Mouse (Mus musculus) erythroid progenitor cell, adult 5-6 weeks (primary cell): ENCODE data around the gene Hus1b. TPM values are rescaled to one million over a fixed set of nuclear protein-coding genes. Genes with fewer than 3 reads are reported as not detected.
A peak's percentile ranks its signal among the peaks of the same experiment; 100 is the strongest.

ENCODE experiments used
- ATAC-seq: replicated peaks from 2 replicates; pipeline ENCODE4 v1.8.0; 2016; ENCODE audit warnings: moderate number of reproducible peaks, mild to moderate bottlenecking, moderate TSS enrichment, inconsistent platforms; ENCODE audit not compliant: poor library complexity, low FRiP score, severe bottlenecking
- total RNA-seq, 2 experiments: library from RNA; stranded (forward) in 1 of 2; stranded (reverse) in 1 of 2; fragments of 150-400 nt in 1 of 2; fragments of 186-747, 209-891 nt in 1 of 2; gene quantifications; 2 replicates each; pipeline versions ENCODE4 v1.2.3 to v1.2.4; 2015 to 2017; ENCODE audit warnings: low replicate concordance in 2 of 2

Gene Hus1b
- total RNA-seq (2015; ENCODE audit: low replicate concordance) (3.2 and 5.0 TPM in 2 replicates), total RNA-seq (2017; ENCODE audit: low replicate concordance) (2.8 TPM in 1 of 2 replicates, not detected in the other)

DNA sequence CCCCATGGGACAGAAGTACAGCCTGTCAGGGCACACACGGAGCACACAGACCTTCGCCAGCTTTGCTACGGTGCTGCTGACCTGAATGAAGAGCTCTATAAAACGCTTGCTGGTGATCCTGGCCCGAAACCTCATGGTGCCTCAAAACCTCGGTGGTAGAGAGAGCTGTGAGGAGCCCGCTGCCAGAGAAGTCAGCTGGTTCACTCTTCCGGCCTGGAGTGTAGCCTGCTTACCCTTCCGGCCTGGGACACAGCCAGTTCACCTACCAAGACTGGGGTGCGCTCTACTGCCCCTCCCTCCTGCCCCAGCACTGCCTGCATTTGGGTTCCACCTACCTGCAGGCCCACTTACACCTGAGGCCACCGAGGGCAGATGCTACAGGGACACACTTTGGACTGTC is at the start of gene Hus1b:
Hus1b (minus strand) TSS at position 220 of the 400 bp plus-strand sequence.
- ATAC-seq: no peak

DNA sequence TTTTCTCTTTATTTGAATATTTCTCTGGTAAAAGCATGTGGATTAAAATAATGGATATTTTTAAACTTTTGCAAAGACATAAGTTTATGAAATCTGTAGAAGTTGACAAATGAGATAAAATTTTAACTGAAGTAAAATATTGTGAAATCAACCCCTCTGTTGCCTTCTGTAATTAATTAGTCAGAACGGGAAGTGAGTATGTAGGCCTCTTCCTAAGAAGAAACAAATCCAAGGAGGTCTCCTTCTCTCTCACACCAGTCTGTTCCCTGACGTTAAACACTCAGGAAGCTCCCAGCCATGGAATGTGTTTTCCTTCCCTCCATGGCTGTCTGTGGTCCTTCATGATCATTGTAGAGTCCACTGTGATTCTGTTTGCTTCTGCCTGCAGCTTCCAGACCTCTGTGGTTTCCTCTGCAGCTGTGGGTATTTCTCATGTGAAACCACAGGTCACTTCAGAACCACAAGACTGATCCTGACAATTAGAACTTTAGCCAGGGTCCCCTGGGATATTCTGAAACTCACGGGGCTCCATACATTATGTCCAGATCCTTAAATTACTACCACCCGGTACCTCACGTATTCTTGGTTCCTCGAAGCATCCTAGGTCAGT is 46.8 kb upstream of the Hus1b start:
- ATAC-seq: no peak

DNA sequence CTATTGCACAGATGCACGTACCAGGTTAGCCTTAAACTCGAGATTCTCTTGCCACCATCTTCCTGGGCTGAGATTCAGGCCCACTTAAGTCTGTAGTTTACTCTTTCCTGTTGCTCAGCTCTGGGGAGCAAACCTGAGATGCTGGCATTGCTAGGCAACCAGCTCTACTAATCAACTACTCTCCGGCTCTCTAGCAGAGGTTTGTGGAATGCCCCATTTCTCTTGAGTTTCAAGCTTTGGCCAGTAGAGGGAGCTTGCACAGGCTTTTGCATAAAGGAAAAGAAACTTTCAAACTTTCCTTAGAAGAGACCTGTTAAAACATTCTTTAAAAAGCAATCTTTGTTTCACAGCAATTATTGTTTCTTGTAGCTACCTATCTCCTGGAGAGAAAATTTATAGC is 46.3 kb upstream of the Hus1b start:
- 0 out of 2 replicates have a peak, but pooled peaks have one; percentile 60 for ATAC-seq

DNA sequence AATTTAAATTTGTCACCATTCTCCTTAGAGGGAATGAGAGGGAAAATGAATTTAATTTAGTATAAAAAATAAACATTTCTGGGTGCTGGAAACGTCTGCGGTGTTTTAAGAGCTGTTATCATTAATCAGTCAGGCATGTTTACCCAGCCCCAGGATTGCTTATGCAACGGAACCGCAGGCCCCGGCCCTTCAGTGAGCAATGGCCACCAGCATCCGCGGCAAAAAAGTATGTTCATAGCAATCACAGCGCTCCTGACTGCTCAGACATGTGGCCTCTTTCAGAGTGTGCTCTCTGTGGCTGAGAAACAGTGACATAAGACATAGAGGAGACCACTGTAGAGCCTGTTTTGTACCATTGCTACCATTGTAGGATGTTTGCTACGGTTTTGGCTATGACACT is 42.7 kb upstream of the Hus1b start:
- no peak for ATAC-seq

DNA sequence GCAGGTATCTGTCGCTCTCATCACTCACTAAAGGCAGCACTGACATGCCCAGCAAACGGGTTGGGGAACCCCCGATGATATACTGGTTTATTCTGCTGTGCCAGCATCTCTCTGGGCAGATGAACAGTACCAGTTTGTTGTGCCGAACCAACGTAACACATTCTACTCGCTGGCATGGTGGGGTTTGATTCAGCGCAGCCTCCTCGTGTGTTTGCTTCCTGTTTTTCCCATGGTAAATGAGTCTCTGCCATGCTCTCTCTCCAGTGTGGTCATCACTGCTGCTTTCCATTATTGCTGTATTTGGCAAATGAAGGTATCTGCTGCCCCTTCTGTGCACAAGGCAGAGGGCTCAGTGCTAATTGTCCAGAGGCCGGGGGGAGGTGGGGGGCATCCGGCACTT is 42.2 kb upstream of the Hus1b start:
- no peak for ATAC-seq

DNA sequence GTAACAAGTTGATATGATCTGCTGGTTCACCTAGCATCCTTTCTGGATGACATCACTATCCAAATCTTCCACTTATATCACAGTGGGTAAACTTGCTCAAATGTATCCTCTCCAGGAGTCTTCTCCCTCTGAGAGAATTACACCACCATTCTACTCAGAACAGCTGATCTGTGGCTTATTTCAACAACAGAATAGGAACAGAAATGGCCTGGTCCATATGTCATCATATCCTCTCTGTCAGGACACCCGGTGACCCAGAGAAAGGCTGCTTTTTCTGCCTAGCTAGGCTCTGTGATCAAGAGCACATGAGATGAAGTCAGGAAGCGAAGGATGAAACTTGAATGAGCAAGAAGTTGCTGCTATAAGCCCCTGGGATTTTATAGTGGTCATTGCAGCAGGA is 40.1 kb upstream of the Hus1b start:
- no peak for ATAC-seq

DNA sequence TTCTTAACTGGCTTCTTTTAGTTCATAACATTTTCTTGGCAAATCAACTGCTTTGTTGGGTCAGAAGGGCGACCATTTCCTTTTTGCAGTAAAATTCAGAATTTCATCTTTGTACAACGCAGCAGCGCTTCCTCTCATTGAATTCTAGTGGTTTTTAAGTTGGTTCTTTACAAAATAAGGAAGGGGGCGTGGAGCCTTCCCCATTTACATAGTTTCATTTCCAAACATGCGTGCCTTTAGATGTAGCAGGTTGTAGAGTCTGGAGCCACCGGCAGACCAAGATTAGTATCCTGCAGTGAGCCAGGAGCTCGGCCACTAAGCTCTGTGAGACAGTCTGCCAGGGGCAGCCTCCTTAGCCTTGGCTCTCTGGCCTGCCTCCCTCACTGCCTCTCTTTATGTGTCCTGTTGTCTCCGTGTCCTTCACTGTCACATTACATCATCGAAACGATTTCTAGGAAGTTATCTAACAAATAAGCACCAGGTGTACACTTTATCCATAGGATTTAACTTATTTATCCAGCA is 39.4 kb upstream of the Hus1b start:
- ATAC-seq: no peak

DNA sequence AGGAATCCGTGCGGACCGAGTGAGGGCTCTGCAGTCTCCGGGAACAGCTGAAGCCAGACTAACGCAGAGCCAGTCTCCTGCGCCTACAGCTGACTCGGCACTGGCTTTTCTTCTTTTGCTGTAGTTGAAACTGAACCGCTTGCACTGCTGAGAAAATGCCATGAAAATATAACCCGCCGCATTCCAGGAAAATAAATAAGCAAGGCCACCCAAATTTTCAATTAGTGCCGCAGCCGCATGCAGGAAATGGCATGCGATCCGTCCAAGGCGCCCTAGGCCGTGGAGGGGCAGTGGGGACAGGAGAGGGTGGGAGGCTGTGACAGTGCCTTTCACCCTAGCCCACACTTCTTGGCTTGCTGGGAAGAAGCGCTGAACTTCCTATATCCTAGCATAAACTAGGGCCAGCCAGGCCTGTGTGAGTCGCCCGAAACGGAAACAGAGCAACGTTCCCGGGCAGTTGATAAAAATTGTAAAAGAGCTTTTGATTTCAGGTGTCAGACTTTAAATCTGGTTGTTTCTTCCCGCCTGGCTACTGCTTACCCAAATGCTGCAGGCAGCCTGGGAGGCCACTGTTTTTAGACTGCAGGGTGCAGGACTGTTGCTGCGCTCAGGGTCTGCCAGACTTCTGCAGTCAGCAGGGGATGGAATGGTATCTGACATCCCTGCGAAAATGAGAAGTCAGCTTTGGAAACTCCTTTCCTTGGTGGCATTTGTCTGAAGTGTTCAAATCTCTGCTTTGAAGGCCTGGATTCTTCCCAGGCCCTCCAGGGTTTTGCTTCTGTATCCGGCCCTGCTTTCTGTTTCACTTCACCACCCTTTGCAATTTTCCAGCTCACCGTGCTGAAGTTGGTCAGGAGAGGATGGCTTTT is 38.3 kb upstream of the Hus1b start:
- no peak for ATAC-seq

DNA sequence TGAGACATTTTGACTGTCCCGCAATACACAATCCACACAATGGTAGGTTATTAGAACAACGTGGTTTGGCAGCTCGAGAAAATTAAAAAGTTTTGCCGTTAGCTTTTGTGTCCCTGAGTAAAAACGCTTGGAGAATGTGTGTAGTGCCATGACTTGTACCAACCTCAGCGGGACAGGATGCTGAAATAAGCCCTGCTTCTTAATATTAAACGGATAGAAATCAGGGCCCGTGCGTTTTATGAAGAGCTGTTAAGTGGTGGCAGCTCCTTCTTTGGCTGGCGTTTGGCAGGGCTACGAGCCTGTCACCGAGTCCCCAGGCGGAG is 37.7 kb upstream of the Hus1b start:
- no peak for ATAC-seq

DNA sequence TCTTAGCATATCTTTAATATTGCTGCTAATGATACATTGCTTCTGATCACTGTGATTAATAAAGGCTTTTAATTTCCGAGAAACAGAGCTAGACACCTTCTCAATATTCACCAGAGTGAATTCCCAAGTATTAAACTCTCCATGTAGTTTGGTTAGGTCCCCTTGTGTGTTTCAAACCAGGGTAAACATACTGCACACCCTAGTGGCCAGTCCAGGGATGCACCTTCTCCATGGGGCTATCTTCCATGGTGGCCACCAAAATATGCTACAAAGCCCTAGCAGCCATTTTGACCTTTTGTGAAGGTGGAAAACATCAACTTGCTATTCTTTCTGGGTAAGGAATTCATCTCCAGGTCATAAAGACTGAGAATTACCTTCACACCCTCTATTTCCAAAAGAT is 34.1 kb upstream of the Hus1b start:
- ATAC-seq: peak; percentile 84

DNA sequence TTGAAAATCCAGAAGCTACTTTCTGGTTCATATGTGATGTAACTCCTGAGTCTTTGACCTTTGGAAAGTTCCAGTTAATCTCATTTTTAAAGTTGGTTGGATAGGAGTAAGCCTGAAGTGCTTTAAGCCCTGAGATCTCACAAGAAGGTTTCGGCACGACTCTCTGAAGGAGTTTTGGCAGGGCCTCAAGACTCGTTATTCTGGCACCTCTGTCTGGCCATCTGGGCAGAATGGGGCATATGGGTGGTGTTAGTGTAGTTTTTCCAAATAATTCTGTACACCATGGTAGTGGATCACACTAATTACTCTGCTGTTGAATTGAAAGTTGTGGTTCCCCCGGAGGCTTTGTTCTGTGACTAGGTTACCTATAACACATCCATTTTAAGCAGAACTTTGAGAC is 30.7 kb upstream of the Hus1b start:
- ATAC-seq: no peak

DNA sequence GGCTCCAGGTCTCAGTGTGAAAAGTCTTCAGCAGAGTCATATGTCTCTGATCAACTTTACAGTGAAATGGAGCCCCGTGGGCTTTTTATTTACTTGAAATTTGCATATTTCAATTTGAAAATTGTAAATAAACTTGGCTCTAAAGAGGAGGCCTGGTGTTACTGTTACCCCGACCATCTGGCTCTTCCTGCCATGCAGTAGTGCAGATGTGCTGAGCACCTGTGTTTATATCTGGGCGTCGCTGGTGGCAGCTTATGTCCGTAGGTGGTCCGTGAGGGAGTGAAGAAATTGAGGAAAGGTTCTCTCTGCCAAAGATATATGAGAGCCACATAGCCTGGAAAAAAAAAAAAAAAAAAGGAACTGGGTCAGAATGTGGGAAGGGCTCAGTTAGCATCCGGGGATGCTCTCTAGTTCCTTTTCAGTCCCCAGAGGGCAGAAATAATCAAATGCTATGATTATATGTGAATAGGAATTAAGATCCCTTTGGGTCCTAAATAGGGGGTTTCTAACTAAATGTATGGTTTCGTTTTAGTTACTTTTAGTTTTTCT is 29.1 kb upstream of the Hus1b start:
- ATAC-seq: no peak

DNA sequence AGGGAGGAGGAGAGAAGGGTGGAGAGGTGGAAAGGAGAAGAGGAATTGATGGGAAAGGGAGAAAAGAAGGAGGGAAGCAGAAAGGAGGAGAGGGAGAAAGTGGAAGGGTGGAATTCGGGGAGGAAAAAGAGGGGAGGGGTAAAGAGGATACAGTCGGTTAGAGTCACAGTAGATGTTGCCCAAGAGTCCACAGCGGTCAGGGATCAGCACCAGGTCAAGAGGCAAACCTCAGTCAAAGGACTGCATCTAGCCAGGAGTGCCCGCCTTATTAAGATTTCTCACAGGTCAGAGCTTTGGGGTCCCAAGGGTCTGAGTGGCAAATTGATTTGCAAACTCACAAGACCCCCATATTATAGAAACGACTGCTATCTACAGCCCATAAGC is 26.7 kb upstream of the Hus1b start:
- no peak for ATAC-seq

DNA sequence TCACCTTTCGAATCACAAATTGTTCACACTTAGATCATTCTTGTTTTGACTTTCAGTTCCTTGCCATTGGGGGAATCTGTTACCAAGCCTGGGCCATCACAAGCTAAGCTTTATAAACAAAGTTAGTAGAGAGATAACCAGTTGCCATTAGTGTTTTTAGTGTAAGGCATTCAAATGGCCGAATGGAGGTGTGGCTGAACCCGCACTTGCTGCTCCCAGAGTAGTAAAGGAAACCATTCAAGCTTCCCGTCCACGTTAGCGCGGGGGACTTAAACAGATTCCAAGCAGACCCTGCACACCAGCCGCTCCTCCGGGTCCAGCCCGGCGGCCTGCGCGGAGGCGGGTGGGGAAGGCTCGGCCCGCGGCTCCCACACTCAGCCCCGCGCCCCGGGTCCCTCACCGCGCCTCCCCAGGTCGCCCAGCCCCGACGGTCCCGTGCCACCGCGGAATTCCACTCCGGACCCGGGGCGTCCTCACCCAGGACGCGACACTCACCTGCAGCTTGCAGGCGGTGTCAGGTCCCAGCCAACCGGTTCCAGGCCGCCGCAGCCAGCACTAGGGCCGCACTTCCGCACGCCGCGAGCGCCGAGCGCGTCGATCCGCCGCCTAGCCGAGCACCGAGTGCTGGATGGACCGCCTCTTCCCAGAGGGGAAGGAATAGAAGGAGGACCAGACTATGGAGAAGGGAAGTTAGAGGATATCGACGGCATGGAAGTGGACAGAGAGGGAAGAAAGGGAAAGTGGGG is 26.1 kb upstream of the Hus1b start, which contains the start of the genes Exoc2 and Gm5447:
Exoc2 (minus strand) TSS at position 593 of the 746 bp plus-strand sequence.
Gm5447 (plus strand) TSS at position 704 of the 746 bp plus-strand sequence.
- ATAC-seq: peak; percentile 88

DNA sequence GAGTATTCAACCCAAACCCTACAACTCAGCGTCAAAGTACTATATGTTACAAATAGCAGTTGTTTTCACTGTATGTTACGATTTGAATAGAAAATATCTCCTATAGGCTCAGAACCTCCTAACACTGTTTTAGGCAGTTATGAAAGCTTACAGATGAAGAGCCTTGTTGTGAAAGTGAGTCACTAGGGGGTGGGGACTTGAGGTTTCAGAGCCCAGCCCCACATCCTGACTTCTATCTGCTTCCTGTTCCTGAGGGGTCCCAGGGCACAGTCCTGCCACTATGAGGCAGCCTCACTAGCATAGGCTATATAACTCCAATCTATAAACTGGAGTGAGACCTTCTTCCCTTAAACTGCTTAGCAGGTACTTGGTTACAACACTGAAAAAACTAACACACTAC is 24.5 kb upstream of the Hus1b start:
- 0 out of 2 replicates have a peak, but pooled peaks have one; percentile 21 for ATAC-seq

DNA sequence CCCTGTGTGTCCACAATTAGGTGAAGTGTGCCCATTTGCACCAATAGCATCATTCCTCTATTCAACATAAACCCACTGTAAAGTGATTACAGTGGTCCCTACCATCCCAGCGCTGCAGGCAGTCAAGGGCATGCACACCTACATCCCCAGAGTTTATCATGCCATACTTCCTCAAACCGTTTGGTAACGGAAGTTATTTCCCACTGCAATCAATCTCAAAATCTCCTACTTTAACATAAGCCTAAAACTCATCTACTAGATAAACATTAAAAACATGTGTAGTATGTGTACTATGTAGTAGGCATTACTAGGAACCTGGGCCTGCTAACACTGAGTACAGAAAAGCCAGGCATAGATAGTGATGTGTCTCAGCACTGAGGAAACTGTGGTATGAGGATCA is 23.5 kb upstream of the Hus1b start:
- no peak for ATAC-seq

DNA sequence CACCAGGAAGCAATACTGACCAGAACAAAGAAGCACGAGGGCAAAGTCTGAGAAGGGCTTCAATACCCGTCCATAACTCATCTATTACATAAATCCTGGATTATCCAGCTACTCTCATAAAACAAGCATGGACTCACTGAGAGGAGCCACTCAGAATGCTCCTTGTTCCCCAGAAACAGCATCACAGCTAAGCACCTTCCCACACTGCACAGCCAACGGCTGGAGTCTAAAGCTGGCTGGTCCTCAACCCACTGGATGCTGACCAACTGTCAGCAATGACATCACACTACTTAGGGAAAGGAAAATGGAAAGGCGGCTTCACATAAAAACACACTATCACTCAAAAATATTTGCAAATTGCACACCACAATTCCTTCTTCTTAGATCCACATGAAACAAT is 20.8 kb upstream of the Hus1b start:
- no peak for ATAC-seq

DNA sequence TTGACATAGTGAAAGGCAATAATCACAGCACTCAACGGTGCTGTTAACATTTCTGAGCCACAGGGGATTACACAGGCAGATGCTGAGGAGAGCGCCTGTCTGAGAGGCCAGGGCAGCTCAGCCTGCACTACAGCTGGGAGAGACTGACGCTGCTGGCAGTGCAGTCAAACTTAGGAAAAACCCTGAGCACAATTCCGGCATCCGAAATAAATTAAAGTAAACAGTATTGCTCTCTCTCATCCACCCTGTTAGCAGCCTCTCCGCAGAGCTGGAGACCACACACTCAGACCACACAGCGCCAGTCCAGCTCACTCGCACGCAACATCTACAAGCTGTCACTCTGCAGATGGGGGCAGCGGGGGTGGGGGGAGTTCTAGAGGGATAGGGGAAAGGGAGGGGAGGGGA is 18.9 kb upstream of the Hus1b start:
- no peak for ATAC-seq

DNA sequence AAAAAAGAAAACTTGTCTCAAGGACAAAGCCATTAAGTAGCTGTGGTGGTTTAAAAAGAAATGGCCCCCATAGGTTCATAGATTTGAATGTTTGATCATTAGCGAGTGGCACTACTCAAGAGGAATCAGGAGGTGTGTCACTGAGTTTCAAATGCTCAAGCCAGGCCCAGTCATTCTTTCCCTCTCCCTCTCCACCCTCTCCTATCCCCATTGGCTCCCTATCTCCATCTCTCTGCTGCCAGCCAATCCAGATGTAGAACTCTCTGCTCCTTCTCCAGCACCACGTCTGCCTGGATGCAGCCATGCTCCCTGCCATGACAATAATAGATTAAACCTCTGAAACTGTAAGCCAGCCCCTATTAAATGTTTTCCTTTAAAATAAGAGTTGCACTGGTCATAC is 14.4 kb upstream of the Hus1b start:
- peak; percentile 74 for ATAC-seq

DNA sequence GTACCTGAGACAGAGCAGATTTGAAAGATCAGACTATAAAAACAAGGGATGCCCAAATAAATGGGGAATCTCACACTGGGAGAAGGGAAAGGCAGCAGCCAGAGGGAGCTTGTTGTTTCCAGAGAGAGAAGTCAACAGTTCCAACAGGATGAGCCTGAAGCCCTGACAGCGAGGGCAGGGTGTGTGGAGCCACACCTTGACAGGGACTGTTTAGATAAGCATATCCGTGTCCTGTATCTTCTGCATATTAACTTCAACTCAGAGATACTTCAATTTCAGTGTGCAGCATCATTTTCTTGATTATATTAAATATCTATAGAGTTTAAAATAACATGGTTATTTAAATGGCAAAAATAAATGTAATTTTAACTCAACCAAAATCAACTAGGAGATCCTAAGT is 13.2 kb upstream of the Hus1b start:
- peak; percentile 96 for ATAC-seq
